Mouse (Mus musculus): Measurements from ENCODE around the gene Paxip1.

DNA sequence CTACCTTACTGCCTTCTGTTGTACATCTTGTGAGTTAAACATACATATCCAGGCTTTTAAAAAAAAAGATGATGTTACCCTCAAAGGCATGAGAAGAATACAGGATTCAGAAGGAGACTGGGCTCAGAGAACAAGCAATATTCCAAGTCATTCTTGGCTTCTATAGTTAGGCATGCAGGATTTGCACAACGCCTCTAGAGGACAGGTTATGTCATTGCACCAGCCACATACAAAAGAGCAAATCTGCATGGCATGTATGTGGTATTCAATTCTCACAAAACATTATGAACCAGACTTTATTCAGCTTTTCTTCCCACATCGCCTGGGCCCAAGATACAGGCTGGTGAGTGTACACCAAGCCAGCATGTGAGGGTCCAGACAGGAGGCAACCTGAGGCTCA lies 67.0 kb downstream of the Paxip1 start:
- TF ChIP-seq CTCF (IDR thresholded peaks at IDR 0.05; ENCODE audit: control insufficient read depth, insufficient read depth, insufficient read length): no peak
- no peak for TF ChIP-seq MYOG (IDR thresholded peaks at IDR 0.05; ENCODE audit: control insufficient read depth, extremely low read depth, insufficient read length)
- TF ChIP-seq USF1 (IDR thresholded peaks at IDR 0.05; ENCODE audit: low read depth): no peak
- TF ChIP-seq CEBPB (IDR thresholded peaks at IDR 0.05; ENCODE audit: low read depth): no peak
- TF ChIP-seq MYOD1 (IDR thresholded peaks at IDR 0.05; ENCODE audit: control insufficient read depth, insufficient read length, low read depth): no peak
- TF ChIP-seq FOSL1 (IDR thresholded peaks at IDR 0.05; ENCODE audit: insufficient read depth, low read length, poor library complexity, severe bottlenecking): no peak
